Mouse (Mus musculus) thymus, adult 2 months (tissue): ENCODE data around the gene Slc11a2.

Experiments
- CTCF ChIP-seq: fragments of 200-500 bp; IDR thresholded peaks from 2 replicates; pipeline ENCODE4 v1.5.1; 2012; ENCODE audit warnings: mild to moderate bottlenecking, control low read depth, low read length, moderate library complexity, borderline replicate concordance; ENCODE audit not compliant: control insufficient read depth, poor library complexity, insufficient read depth; ENCODE audit errors: extremely low read depth
- POLR2A ChIP-seq: fragments of 200-500 bp; IDR thresholded peaks from 2 replicates; pipeline ENCODE4 v1.6.1; 2012; ENCODE audit warnings: mild to moderate bottlenecking, low read length, control low read depth, moderate library complexity; ENCODE audit not compliant: control insufficient read depth, poor library complexity, insufficient read depth; ENCODE audit errors: extremely low read depth

DNA sequence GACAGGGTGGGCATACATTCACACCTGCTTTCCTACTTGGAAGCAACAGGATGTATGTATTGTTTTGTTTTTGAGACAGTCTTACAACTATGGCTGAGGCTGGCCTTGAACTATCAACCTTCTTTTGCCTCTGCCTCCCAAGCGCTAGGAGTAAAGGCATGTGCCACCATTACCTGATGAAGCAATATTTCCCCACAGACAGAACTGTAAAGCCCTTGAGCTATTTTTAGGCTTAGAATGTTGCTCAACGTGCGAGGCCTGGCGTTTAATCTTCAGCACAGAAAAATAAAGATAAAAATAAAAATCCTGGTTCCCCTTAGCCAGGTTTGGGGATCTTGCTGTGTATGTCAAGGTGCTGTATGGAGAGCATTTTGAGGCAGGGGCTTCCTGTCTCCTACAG, 11.2 kb upstream of the Slc11a2 start:
- TF ChIP-seq POLR2A (no peak), CTCF (no peak)
